Mouse (Mus musculus): ENCODE results near the gene Prkg2. TPM values are rescaled to one million over a fixed set of nuclear protein-coding genes. Genes with fewer than 3 reads are reported as not detected.

Prkg2 gene
- polyA plus RNA-seq (2014; fragmentation: Nextera tagmentation; extraction: Ambion mirVana) = 2.3 and 3.3 TPM in 2 replicates

- peak; percentile 69 for ATAC-seq (ENCODE audit: insufficient number of reproducible peaks, insufficient read depth, low FRiP score, low read depth)
- no peaks in the 10 kb centered on the region for H3K27me3 ChIP-seq (ENCODE audit: control insufficient read depth, insufficient read depth, low read length)
- no peak within 1 kb of the TSS for H3K27ac ChIP-seq (ENCODE audit: low read length)
- no peaks in the 10 kb centered on the region for H3K9me3 ChIP-seq (ENCODE audit: control insufficient read depth, low read depth, low read length)
- H3K4me2 ChIP-seq (replicated peaks; ENCODE audit: low read depth, low read length) = peak within 1 kb of the TSS; percentile 98
- no peaks in the 10 kb centered on the region for H3K36me3 ChIP-seq (ENCODE audit: control insufficient read depth, insufficient read depth, low read length)
- H3K4me1 ChIP-seq (ENCODE audit: control insufficient read depth, insufficient read depth, low read length) = 0 out of 2 replicates have a peak, but pooled peaks cover 3% of the 10 kb centered on the region
- H3K4me3 ChIP-seq (ENCODE audit: low read depth, low read length) = peak within 1 kb of the TSS; percentile 59
- 1% methylated on average over 91 of the region's 94 CpGs for WGBS
- H3K9ac ChIP-seq (replicated peaks; ENCODE audit: low read depth, low read length) = peak within 1 kb of the TSS; percentile 42
Observed at GRCm38 (mm10) chr5:99036596-99037441, at the start of gene Prkg2. Gene Prkg2 (minus strand): TSS chr5:99037351.

- no peak overlapping the region for H3K9ac ChIP-seq (replicated peaks; ENCODE audit: low read depth, low read length)
- H3K27ac ChIP-seq (ENCODE audit: low read length) = no peak overlapping the region
- no peak for ATAC-seq (ENCODE audit: insufficient number of reproducible peaks, insufficient read depth, low FRiP score, low read depth)
Observed at GRCm38 (mm10) chr5:99083955-99084354, 46.8 kb upstream of the Prkg2 start.

GRCm38 (mm10) chr5:99078375-99078774 is 41.2 kb upstream of the Prkg2 start:
- no peaks in the 10 kb centered on the region for H3K27me3 ChIP-seq (ENCODE audit: control insufficient read depth, insufficient read depth, low read length)
- H3K9ac ChIP-seq (replicated peaks; ENCODE audit: low read depth, low read length) = no peak overlapping the region
- H3K36me3 ChIP-seq (ENCODE audit: control insufficient read depth, insufficient read depth, low read length) = no peaks in the 10 kb centered on the region
- no peak overlapping the region for H3K4me3 ChIP-seq (ENCODE audit: low read depth, low read length)
- H3K4me1 ChIP-seq (ENCODE audit: control insufficient read depth, insufficient read depth, low read length) = no peaks in the 10 kb centered on the region
- no peak overlapping the region for H3K27ac ChIP-seq (ENCODE audit: low read length)
- WGBS = 62% methylated on average over 2 of the region's 2 CpGs
- ATAC-seq (ENCODE audit: insufficient number of reproducible peaks, insufficient read depth, low FRiP score, low read depth) = no peak
- H3K9me3 ChIP-seq (ENCODE audit: control insufficient read depth, low read depth, low read length) = no peaks in the 10 kb centered on the region
- H3K4me2 ChIP-seq (replicated peaks; ENCODE audit: low read depth, low read length) = no peak overlapping the region

More at GRCm38 (mm10) chr5:99083955-99084354, 46.8 kb upstream of the Prkg2 start:
- WGBS = 36% methylated on average over 5 of the region's 5 CpGs
- Histone ChIP-seq H3K36me3 (ENCODE audit: control insufficient read depth, insufficient read depth, low read length) (no peaks in the 10 kb centered on the region), H3K9me3 (ENCODE audit: control insufficient read depth, low read depth, low read length) (no peaks in the 10 kb centered on the region), H3K4me1 (ENCODE audit: control insufficient read depth, insufficient read depth, low read length) (no peaks in the 10 kb centered on the region), H3K27me3 (ENCODE audit: control insufficient read depth, insufficient read depth, low read length) (no peaks in the 10 kb centered on the region), H3K4me2 (replicated peaks; ENCODE audit: low read depth, low read length) (no peak overlapping the region), H3K4me3 (ENCODE audit: low read depth, low read length) (no peak overlapping the region)

- Histone ChIP-seq H3K9me3 (ENCODE audit: control insufficient read depth, low read depth, low read length) (no peaks in the 10 kb centered on the region), H3K4me2 (replicated peaks; ENCODE audit: low read depth, low read length) (no peak overlapping the region), H3K4me3 (ENCODE audit: low read depth, low read length) (no peak overlapping the region), H3K9ac (replicated peaks; ENCODE audit: low read depth, low read length) (no peak overlapping the region), H3K27me3 (ENCODE audit: control insufficient read depth, insufficient read depth, low read length) (no peaks in the 10 kb centered on the region), H3K27ac (ENCODE audit: low read length) (no peak overlapping the region), H3K36me3 (ENCODE audit: control insufficient read depth, insufficient read depth, low read length) (no peaks in the 10 kb centered on the region), H3K4me1 (ENCODE audit: control insufficient read depth, insufficient read depth, low read length) (no peaks in the 10 kb centered on the region)
- 51% methylated on average over 2 of the region's 2 CpGs for WGBS
- ATAC-seq (ENCODE audit: insufficient number of reproducible peaks, insufficient read depth, low FRiP score, low read depth) = no peak
Observed at GRCm38 (mm10) chr5:99068391-99068790, 31.2 kb upstream of the Prkg2 start.

- Histone ChIP-seq H3K27me3 (ENCODE audit: control insufficient read depth, insufficient read depth, low read length) (no peaks in the 10 kb centered on the region), H3K4me2 (replicated peaks; ENCODE audit: low read depth, low read length) (no peak overlapping the region), H3K4me3 (ENCODE audit: low read depth, low read length) (no peak overlapping the region), H3K27ac (ENCODE audit: low read length) (no peak overlapping the region), H3K9ac (replicated peaks; ENCODE audit: low read depth, low read length) (no peak overlapping the region), H3K36me3 (ENCODE audit: control insufficient read depth, insufficient read depth, low read length) (no peaks in the 10 kb centered on the region), H3K9me3 (ENCODE audit: control insufficient read depth, low read depth, low read length) (no peaks in the 10 kb centered on the region), H3K4me1 (ENCODE audit: control insufficient read depth, insufficient read depth, low read length) (no peaks in the 10 kb centered on the region)
- no peak for ATAC-seq (ENCODE audit: insufficient number of reproducible peaks, insufficient read depth, low FRiP score, low read depth)
Observed at GRCm38 (mm10) chr5:99062582-99062981, 25.4 kb upstream of the Prkg2 start.

GRCm38 (mm10) chr5:99039021-99039420 is 1.9 kb upstream of the Prkg2 start:
- no peak overlapping the region for H3K9ac ChIP-seq (replicated peaks; ENCODE audit: low read depth, low read length)
- WGBS = 87% methylated on average over 6 of the region's 6 CpGs
- H3K36me3 ChIP-seq (ENCODE audit: control insufficient read depth, insufficient read depth, low read length) = no peaks in the 10 kb centered on the region
- 0 out of 2 replicates have a peak, but pooled peaks cover 3% of the 10 kb centered on the region for H3K4me1 ChIP-seq (ENCODE audit: control insufficient read depth, insufficient read depth, low read length)
- no peak overlapping the region for H3K4me3 ChIP-seq (ENCODE audit: low read depth, low read length)
- no peak overlapping the region for H3K27ac ChIP-seq (ENCODE audit: low read length)
- no peaks in the 10 kb centered on the region for H3K27me3 ChIP-seq (ENCODE audit: control insufficient read depth, insufficient read depth, low read length)
- H3K4me2 ChIP-seq (replicated peaks; ENCODE audit: low read depth, low read length) = no peak overlapping the region
- no peak for ATAC-seq (ENCODE audit: insufficient number of reproducible peaks, insufficient read depth, low FRiP score, low read depth)
- no peaks in the 10 kb centered on the region for H3K9me3 ChIP-seq (ENCODE audit: control insufficient read depth, low read depth, low read length)

- H3K9me3 ChIP-seq (ENCODE audit: control insufficient read depth, low read depth, low read length) = no peaks in the 10 kb centered on the region
- no peak overlapping the region for H3K27ac ChIP-seq (ENCODE audit: low read length)
- H3K36me3 ChIP-seq (ENCODE audit: control insufficient read depth, insufficient read depth, low read length) = no peaks in the 10 kb centered on the region
- H3K27me3 ChIP-seq (ENCODE audit: control insufficient read depth, insufficient read depth, low read length) = no peaks in the 10 kb centered on the region
- peak overlapping the region; percentile 59 for H3K4me3 ChIP-seq (ENCODE audit: low read depth, low read length)
- WGBS = 12% methylated on average over 9 of the region's 9 CpGs
- ATAC-seq (ENCODE audit: insufficient number of reproducible peaks, insufficient read depth, low FRiP score, low read depth) = peak; percentile 20; the same call in 1 of the 2 replicates
- peak overlapping the region; percentile 42; the same call in 1 of the 2 replicates for H3K9ac ChIP-seq (replicated peaks; ENCODE audit: low read depth, low read length)
- 0 out of 2 replicates have a peak, but pooled peaks cover 3% of the 10 kb centered on the region for H3K4me1 ChIP-seq (ENCODE audit: control insufficient read depth, insufficient read depth, low read length)
- H3K4me2 ChIP-seq (replicated peaks; ENCODE audit: low read depth, low read length) = peak overlapping the region; percentile 98
Observed at GRCm38 (mm10) chr5:99037442-99037811, 276 bp upstream of the Prkg2 start.

GRCm38 (mm10) chr5:99035961-99036360 is 1.2 kb downstream of the Prkg2 start:
- H3K4me1 ChIP-seq (ENCODE audit: control insufficient read depth, insufficient read depth, low read length) = 0 out of 2 replicates have a peak, but pooled peaks cover 3% of the 10 kb centered on the region
- no peaks in the 10 kb centered on the region for H3K9me3 ChIP-seq (ENCODE audit: control insufficient read depth, low read depth, low read length)
- no peak overlapping the region for H3K9ac ChIP-seq (replicated peaks; ENCODE audit: low read depth, low read length)
- peak overlapping the region; percentile 59; the same call in 1 of the 2 replicates for H3K4me3 ChIP-seq (ENCODE audit: low read depth, low read length)
- ATAC-seq (ENCODE audit: insufficient number of reproducible peaks, insufficient read depth, low FRiP score, low read depth) = no peak
- 54% methylated on average over 9 of the region's 9 CpGs for WGBS
- H3K4me2 ChIP-seq (replicated peaks; ENCODE audit: low read depth, low read length) = peak overlapping the region; percentile 98
- no peaks in the 10 kb centered on the region for H3K27me3 ChIP-seq (ENCODE audit: control insufficient read depth, insufficient read depth, low read length)
- no peak overlapping the region for H3K27ac ChIP-seq (ENCODE audit: low read length)
- no peaks in the 10 kb centered on the region for H3K36me3 ChIP-seq (ENCODE audit: control insufficient read depth, insufficient read depth, low read length)

All from stomach, embryonic 14.5 days (tissue).